Mouse (Mus musculus): Measurements from ENCODE around the gene Glis2. TPM values are rescaled to one million over a fixed set of nuclear protein-coding genes. Genes with fewer than 3 reads are reported as not detected.

Gene Glis2
- total and polyA plus RNA-seq, 2 experiments from 2014 or later, result 11.8 to 25.4 TPM

DNA sequence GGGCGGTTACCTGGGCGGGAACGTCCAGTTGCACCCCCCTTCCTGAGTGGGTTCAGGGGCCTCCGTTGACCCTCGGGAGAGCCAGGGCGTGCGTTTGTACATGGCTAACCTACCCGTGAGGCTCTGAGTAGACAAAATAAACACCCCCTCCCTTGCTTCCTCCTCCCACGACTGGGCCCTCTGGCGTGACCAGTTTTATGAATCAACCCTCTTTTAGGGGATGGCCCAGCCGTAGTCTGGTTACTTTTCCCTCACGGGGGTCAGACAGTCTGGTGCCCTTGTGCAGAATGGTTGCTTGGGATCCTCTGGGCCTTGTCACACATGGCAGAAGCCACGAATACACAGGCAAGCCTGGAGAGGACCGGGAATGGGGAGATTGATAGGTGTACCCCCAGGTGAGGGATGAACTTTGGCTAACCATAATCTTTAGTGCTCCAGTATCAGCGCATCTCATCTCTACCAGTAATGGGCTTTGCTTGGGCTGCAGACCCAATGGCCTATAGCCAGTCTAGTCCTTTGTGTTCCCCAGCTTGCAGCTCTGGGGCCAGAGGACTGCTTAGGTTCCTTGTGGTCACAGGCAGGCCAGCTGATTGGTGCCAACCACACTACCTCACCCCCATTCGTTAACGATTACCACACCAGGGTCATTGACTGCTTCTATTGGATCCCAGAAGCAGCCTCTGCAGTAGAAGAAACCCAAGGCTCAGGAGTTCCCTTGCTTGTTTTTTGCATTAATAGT, 45.9 kb downstream of the Glis2 start:
- no peaks in the 10 kb centered on the region for H3K36me3 ChIP-seq (replicated peaks; ENCODE audit: control insufficient read depth, insufficient read depth, low read length)
- ATAC-seq (ENCODE audit: insufficient read depth, low read depth), result no peak
- H3K4me2 ChIP-seq (ENCODE audit: low read depth, low read length), result peak overlapping the region; percentile 75
- 7% methylated on average over 17 of the region's 17 CpGs for WGBS
- H3K4me1 ChIP-seq (ENCODE audit: control insufficient read depth, insufficient read depth), result peaks cover 56% of the 10 kb centered on the region
- H3K27ac ChIP-seq (ENCODE audit: low read depth), result peak overlapping the region; percentile 93
- DNase-seq (ENCODE audit: low spot score), result no peak
- H3K9ac ChIP-seq (replicated peaks; ENCODE audit: low read depth, low read length), result peak overlapping the region; percentile 73
- peak overlapping the region; percentile 71 for H3K4me3 ChIP-seq (ENCODE audit: low read depth, low read length)
- TF ChIP-seq EP300 (IDR thresholded peaks at IDR 0.05; ENCODE audit: low read depth) (no peak), CTCF (IDR thresholded peaks at IDR 0.05; ENCODE audit: low read depth) (no peak)
- no peaks in the 10 kb centered on the region for H3K9me3 ChIP-seq (replicated peaks; ENCODE audit: control insufficient read depth, low read length)
- H3K27me3 ChIP-seq (ENCODE audit: control insufficient read depth, insufficient read depth, low read length), result no peaks in the 10 kb centered on the region

DNA sequence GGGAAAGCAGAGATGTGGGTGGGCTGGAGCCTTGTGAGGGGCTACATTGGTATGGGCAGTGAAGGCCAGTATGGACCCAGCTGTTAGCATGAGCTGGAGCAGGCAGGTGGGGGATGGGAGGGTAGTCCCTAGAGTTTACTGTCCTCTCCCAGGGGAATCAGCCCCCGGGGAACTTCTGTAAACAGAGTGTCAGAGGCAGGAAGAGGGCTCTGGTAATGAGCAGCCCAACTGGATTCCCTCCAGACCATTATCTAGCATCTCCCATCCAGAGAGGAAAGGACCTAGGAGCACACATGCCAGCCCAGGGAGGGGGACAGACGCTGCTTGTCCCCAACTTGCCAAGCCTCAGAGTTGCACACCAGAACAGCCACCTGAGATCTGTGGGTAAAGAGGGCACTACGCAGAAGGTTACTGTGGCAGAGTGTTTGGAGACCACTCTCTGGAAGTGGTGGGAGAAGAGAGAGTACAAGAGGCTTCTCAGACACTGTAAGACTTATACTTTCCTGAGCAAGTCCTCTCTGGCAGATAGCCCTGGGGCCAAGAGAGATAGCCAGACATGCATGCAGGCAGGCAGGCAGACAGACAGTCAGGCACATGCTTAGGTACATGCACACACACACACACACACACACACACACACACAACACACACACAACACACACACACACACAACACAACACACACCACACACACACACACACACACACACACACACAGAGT, 46.8 kb downstream of the Glis2 start:
- DNase-seq (ENCODE audit: low spot score) (no peak), ATAC-seq (ENCODE audit: insufficient read depth, low read depth) (no peak)
- Histone ChIP-seq H3K27ac (ENCODE audit: low read depth) (peak overlapping the region; percentile 93), H3K9me3 (replicated peaks; ENCODE audit: control insufficient read depth, low read length) (no peaks in the 10 kb centered on the region), H3K9ac (replicated peaks; ENCODE audit: low read depth, low read length) (no peak overlapping the region; the same call in 1 of the 2 replicates), H3K4me1 (ENCODE audit: control insufficient read depth, insufficient read depth) (peaks cover 57% of the 10 kb centered on the region), H3K4me2 (ENCODE audit: low read depth, low read length) (peak overlapping the region; percentile 75), H3K4me3 (ENCODE audit: low read depth, low read length) (peak overlapping the region; percentile 71), H3K36me3 (replicated peaks; ENCODE audit: control insufficient read depth, insufficient read depth, low read length) (no peaks in the 10 kb centered on the region), H3K27me3 (ENCODE audit: control insufficient read depth, insufficient read depth, low read length) (no peaks in the 10 kb centered on the region)
- TF ChIP-seq EP300 (IDR thresholded peaks at IDR 0.05; ENCODE audit: low read depth), result no peak
- no peak for TF ChIP-seq CTCF (IDR thresholded peaks at IDR 0.05; ENCODE audit: low read depth)
- WGBS, result 22% methylated on average over 3 of the region's 3 CpGs

DNA sequence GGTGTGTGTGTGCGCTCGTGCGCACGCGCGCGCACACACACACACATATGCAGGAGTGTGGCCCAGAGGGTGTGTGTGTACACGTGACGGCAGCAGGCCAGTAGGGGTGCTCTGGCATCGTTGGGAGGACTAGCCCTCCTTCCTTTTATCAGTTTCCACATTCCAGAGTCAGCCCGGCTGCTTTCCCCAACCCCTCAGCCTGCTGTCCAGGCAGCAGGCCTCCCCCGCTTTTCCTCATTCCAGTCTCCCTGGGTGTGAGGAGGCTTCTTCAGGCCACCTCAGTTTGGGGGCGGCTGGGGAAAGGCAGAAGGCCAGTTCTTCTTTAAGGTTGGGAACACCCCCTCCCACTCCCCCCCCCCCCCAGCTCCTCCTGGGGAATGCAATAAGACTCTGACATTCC, 47.7 kb downstream of the Glis2 start:
- peaks cover 64% of the 10 kb centered on the region for H3K4me1 ChIP-seq (ENCODE audit: control insufficient read depth, insufficient read depth)
- TF ChIP-seq EP300 (IDR thresholded peaks at IDR 0.05; ENCODE audit: low read depth) (0 out of 2 replicates have a peak, but pooled peaks have one; percentile 1), CTCF (IDR thresholded peaks at IDR 0.05; ENCODE audit: low read depth) (no peak)
- H3K9ac ChIP-seq (replicated peaks; ENCODE audit: low read depth, low read length), result peak overlapping the region; percentile 42; the same call in 1 of the 2 replicates
- peak overlapping the region; percentile 93 for H3K27ac ChIP-seq (ENCODE audit: low read depth)
- peak overlapping the region; percentile 75 for H3K4me2 ChIP-seq (ENCODE audit: low read depth, low read length)
- no peaks in the 10 kb centered on the region for H3K9me3 ChIP-seq (replicated peaks; ENCODE audit: control insufficient read depth, low read length)
- ATAC-seq (ENCODE audit: insufficient read depth, low read depth) (peak; percentile 78), DNase-seq (ENCODE audit: low spot score) (peak; percentile 93)
- H3K4me3 ChIP-seq (ENCODE audit: low read depth, low read length), result peak overlapping the region; percentile 71
- no peaks in the 10 kb centered on the region for H3K27me3 ChIP-seq (ENCODE audit: control insufficient read depth, insufficient read depth, low read length)
- WGBS, result 16% methylated on average over 13 of the region's 13 CpGs
- no peaks in the 10 kb centered on the region for H3K36me3 ChIP-seq (replicated peaks; ENCODE audit: control insufficient read depth, insufficient read depth, low read length)

GRCm38 (mm10) chr16:4642937-4643336, 48.4 kb downstream of the Glis2 start:
- Histone ChIP-seq H3K9me3 (replicated peaks; ENCODE audit: control insufficient read depth, low read length) (no peaks in the 10 kb centered on the region), H3K9ac (replicated peaks; ENCODE audit: low read depth, low read length) (peak overlapping the region; percentile 42; the same call in 1 of the 2 replicates), H3K36me3 (replicated peaks; ENCODE audit: control insufficient read depth, insufficient read depth, low read length) (no peaks in the 10 kb centered on the region), H3K4me1 (ENCODE audit: control insufficient read depth, insufficient read depth) (peaks cover 71% of the 10 kb centered on the region), H3K4me3 (ENCODE audit: low read depth, low read length) (peak overlapping the region; percentile 71), H3K27ac (ENCODE audit: low read depth) (peak overlapping the region; percentile 93), H3K4me2 (ENCODE audit: low read depth, low read length) (peak overlapping the region; percentile 75), H3K27me3 (ENCODE audit: control insufficient read depth, insufficient read depth, low read length) (no peaks in the 10 kb centered on the region)
- DNase-seq (ENCODE audit: low spot score) (no peak), ATAC-seq (ENCODE audit: insufficient read depth, low read depth) (no peak)
- 60% methylated on average over 6 of the region's 6 CpGs for WGBS
- no peak for TF ChIP-seq CTCF (IDR thresholded peaks at IDR 0.05; ENCODE audit: low read depth)
- no peak for TF ChIP-seq EP300 (IDR thresholded peaks at IDR 0.05; ENCODE audit: low read depth)

GRCm38 (mm10) chr16:4643670-4644419, 49.3 kb downstream of the Glis2 start:
- peaks cover 73% of the 10 kb centered on the region for H3K4me1 ChIP-seq (ENCODE audit: control insufficient read depth, insufficient read depth)
- no peaks in the 10 kb centered on the region for H3K9me3 ChIP-seq (replicated peaks; ENCODE audit: control insufficient read depth, low read length)
- H3K9ac ChIP-seq (replicated peaks; ENCODE audit: low read depth, low read length), result no peak overlapping the region
- H3K36me3 ChIP-seq (replicated peaks; ENCODE audit: control insufficient read depth, insufficient read depth, low read length), result peaks cover 6% of the 10 kb centered on the region
- peak overlapping the region; percentile 93 for H3K27ac ChIP-seq (ENCODE audit: low read depth)
- peak; percentile 68 for ATAC-seq (ENCODE audit: insufficient read depth, low read depth)
- H3K27me3 ChIP-seq (ENCODE audit: control insufficient read depth, insufficient read depth, low read length), result no peaks in the 10 kb centered on the region
- TF ChIP-seq CTCF (IDR thresholded peaks at IDR 0.05; ENCODE audit: low read depth) (no peak; the same call in 1 of the 2 replicates), EP300 (IDR thresholded peaks at IDR 0.05; ENCODE audit: low read depth) (peak; percentile 69; the same call in 1 of the 2 replicates)
- peak overlapping the region; percentile 75 for H3K4me2 ChIP-seq (ENCODE audit: low read depth, low read length)
- WGBS, result 29% methylated on average over 11 of the region's 11 CpGs
- H3K4me3 ChIP-seq (ENCODE audit: low read depth, low read length), result no peak overlapping the region
- DNase-seq (ENCODE audit: low spot score), result peak; percentile 73

Measured in heart, postnatal 0 days (tissue).